Mouse (Mus musculus) intestine, embryonic 14.5 days (tissue): ENCODE data around the gene Zfpl1. TPM values are rescaled to one million over a fixed set of nuclear protein-coding genes. Genes with fewer than 3 reads are reported as not detected.
A peak's percentile ranks its signal among the peaks of the same experiment; 100 is the strongest.

ENCODE experiments used
- ATAC-seq: fragments of 200-750 bp; cut with Nextera tagmentation; replicated peaks from 2 replicates; pipeline ENCODE4 v1.8.0; 2017; ENCODE audit warnings: low read depth, moderate number of reproducible peaks, moderate TSS enrichment, moderate library complexity; ENCODE audit not compliant: low FRiP score, low TSS enrichment
- DNase-seq: peaks from one replicate; pipeline ENCODE4 v3.0.0-alpha.2; 2018; ENCODE audit warnings: low spot score
- H3K27ac ChIP-seq: fragments of 300-500 bp; sonication (generic); 2 replicates; pipeline ENCODE4 v1.5.1; 2014; ENCODE audit warnings: low read depth, mild to moderate bottlenecking, control low read depth
- H3K27me3 ChIP-seq: fragments of 300-500 bp; sonication (generic); replicated peaks from 2 replicates; pipeline ENCODE4 v1.6.1; 2014; ENCODE audit warnings: low read length, control low read depth; ENCODE audit not compliant: control insufficient read depth, insufficient read depth
- H3K36me3 ChIP-seq: fragments of 300-500 bp; sonication (generic); 2 replicates; pipeline ENCODE4 v1.6.1; 2014; ENCODE audit warnings: low read length, control low read depth; ENCODE audit not compliant: control insufficient read depth, insufficient read depth
- H3K4me1 ChIP-seq: fragments of 300-500 bp; sonication (generic); replicated peaks from 2 replicates; pipeline ENCODE4 v1.6.1; 2014; ENCODE audit warnings: low read length, control low read depth, mixed read lengths; ENCODE audit not compliant: control insufficient read depth, insufficient read depth
- H3K4me2 ChIP-seq: fragments of 300-500 bp; sonication (generic); 2 replicates; pipeline ENCODE4 v1.6.1; 2014; ENCODE audit warnings: low read length
- H3K4me3 ChIP-seq: fragments of 300-500 bp; sonication (generic); 2 replicates; pipeline ENCODE4 v1.5.1; 2014; ENCODE audit warnings: low read depth, low read length, control low read depth, mixed read lengths
- H3K9ac ChIP-seq: fragments of 300-500 bp; sonication (generic); 2 replicates; pipeline ENCODE4 v1.6.1; 2014; ENCODE audit warnings: mild to moderate bottlenecking, low read length
- H3K9me3 ChIP-seq: fragments of 300-500 bp; sonication (generic); 2 replicates; pipeline ENCODE4 v1.6.1; 2016; ENCODE audit warnings: low read length, control low read depth; ENCODE audit not compliant: control insufficient read depth
- WGBS: fragments of 180-500 bp; shearing (Covaris S2); extraction: QIAGEN DNeasy Blood & Tissue Kit; methylation state at CpG from one replicate; pipeline ENCODE4 v1.1.7; 2014; 5-methylcytosine and 5-hydroxymethylcytosine counted together
- polyA plus RNA-seq: library from polyadenylated mRNA; unstranded; fragments of >200 nt; fragmentation: Nextera tagmentation; extraction: Ambion mirVana; gene quantifications from 2 replicates; pipeline ENCODE4 v1.2.1, GENCODE M21; 2014

The Zfpl1 gene
- polyA plus RNA-seq, 1 experiment from 2014 or later, result 70.9 TPM

GRCm38 (mm10) chr19:6105586-6105985, 20.8 kb upstream of the Zfpl1 start, which contains the start of gene Naaladl1:
Gene Naaladl1, plus strand, starts transcription at chr19:6105782.
- 81% methylated on average over 7 of the region's 7 CpGs for WGBS
- H3K4me1 ChIP-seq, result no peaks in the 10 kb centered on the region
- no peaks in the 10 kb centered on the region for H3K27me3 ChIP-seq
- no peak within 1 kb of the TSS for H3K9ac ChIP-seq
- H3K9me3 ChIP-seq, result no peaks in the 10 kb centered on the region
- H3K27ac ChIP-seq, result no peak within 1 kb of the TSS
- no peak within 1 kb of the TSS for H3K4me3 ChIP-seq
- no peaks in the 10 kb centered on the region for H3K36me3 ChIP-seq
- DNase-seq (no peak), ATAC-seq (no peak)
- no peak within 1 kb of the TSS for H3K4me2 ChIP-seq

- H3K4me2 ChIP-seq, result no peak overlapping the region
- no peaks in the 10 kb centered on the region for H3K9me3 ChIP-seq
- H3K4me3 ChIP-seq, result no peak overlapping the region
- WGBS, result 72% methylated on average over 4 of the region's 4 CpGs
- DNase-seq (no peak), ATAC-seq (peak; percentile 48)
- no peaks in the 10 kb centered on the region for H3K4me1 ChIP-seq
- no peak overlapping the region for H3K27ac ChIP-seq
- H3K36me3 ChIP-seq, result no peaks in the 10 kb centered on the region
- H3K27me3 ChIP-seq, result no peaks in the 10 kb centered on the region
- H3K9ac ChIP-seq, result no peak overlapping the region
Observed at GRCm38 (mm10) chr19:6104476-6104875, 19.7 kb upstream of the Zfpl1 start.

GRCm38 (mm10) chr19:6102169-6102853, 17.6 kb upstream of the Zfpl1 start:
- Histone ChIP-seq H3K4me1 (no peaks in the 10 kb centered on the region), H3K9ac (no peak overlapping the region), H3K9me3 (no peaks in the 10 kb centered on the region), H3K27ac (no peak overlapping the region), H3K4me2 (no peak overlapping the region), H3K4me3 (no peak overlapping the region), H3K27me3 (no peaks in the 10 kb centered on the region), H3K36me3 (peaks cover 4% of the 10 kb centered on the region; the same call in 1 of the 2 replicates)
- DNase-seq, result no peak
- ATAC-seq, result no peak
- WGBS, result 73% methylated on average over 6 of the region's 6 CpGs

- WGBS, result 53% methylated on average over 6 of the region's 6 CpGs
- DNase-seq, result no peak
- no peaks in the 10 kb centered on the region for H3K4me1 ChIP-seq
- no peaks in the 10 kb centered on the region for H3K9me3 ChIP-seq
- no peak overlapping the region for H3K4me2 ChIP-seq
- H3K4me3 ChIP-seq, result no peak overlapping the region
- peaks cover 4% of the 10 kb centered on the region; the same call in 1 of the 2 replicates for H3K36me3 ChIP-seq
- no peak for ATAC-seq
- no peaks in the 10 kb centered on the region for H3K27me3 ChIP-seq
- no peak overlapping the region for H3K27ac ChIP-seq
- no peak overlapping the region for H3K9ac ChIP-seq
Observed at GRCm38 (mm10) chr19:6101186-6101585, 16.4 kb upstream of the Zfpl1 start.

- Histone ChIP-seq H3K27ac (no peak overlapping the region), H3K9me3 (no peaks in the 10 kb centered on the region), H3K4me3 (no peak overlapping the region), H3K4me1 (no peaks in the 10 kb centered on the region), H3K9ac (no peak overlapping the region), H3K4me2 (no peak overlapping the region), H3K36me3 (peaks cover 25% of the 10 kb centered on the region), H3K27me3 (no peaks in the 10 kb centered on the region)
- WGBS, result 76% methylated on average over 3 of the region's 3 CpGs
- ATAC-seq, result no peak
- no peak for DNase-seq
Observed at GRCm38 (mm10) chr19:6097847-6098246, 13.1 kb upstream of the Zfpl1 start.

GRCm38 (mm10) chr19:6094119-6094518, 9.4 kb upstream of the Zfpl1 start, which contains the start of gene AC131692.1:
Gene AC131692.1, plus strand, starts transcription at chr19:6094419.
- no peaks in the 10 kb centered on the region for H3K4me1 ChIP-seq
- H3K27me3 ChIP-seq, result no peaks in the 10 kb centered on the region
- H3K4me2 ChIP-seq, result no peak within 1 kb of the TSS
- H3K36me3 ChIP-seq, result peaks cover 58% of the 10 kb centered on the region
- no peak for ATAC-seq
- no peak within 1 kb of the TSS for H3K27ac ChIP-seq
- H3K9ac ChIP-seq, result no peak within 1 kb of the TSS
- DNase-seq, result no peak
- no peaks in the 10 kb centered on the region for H3K9me3 ChIP-seq
- 86% methylated on average over 7 of the region's 7 CpGs for WGBS
- no peak within 1 kb of the TSS for H3K4me3 ChIP-seq

- H3K27ac ChIP-seq, result no peak overlapping the region
- no peak overlapping the region for H3K4me3 ChIP-seq
- DNase-seq (no peak), ATAC-seq (no peak)
- H3K4me2 ChIP-seq, result no peak overlapping the region
- WGBS, result 97% methylated on average over 13 of the region's 13 CpGs
- H3K36me3 ChIP-seq, result peaks cover 49% of the 10 kb centered on the region
- H3K9me3 ChIP-seq, result no peaks in the 10 kb centered on the region
- no peak overlapping the region for H3K9ac ChIP-seq
- no peaks in the 10 kb centered on the region for H3K27me3 ChIP-seq
- H3K4me1 ChIP-seq, result peaks cover 8% of the 10 kb centered on the region
Observed at GRCm38 (mm10) chr19:6088841-6089240, 4.1 kb upstream of the Zfpl1 start.

- Histone ChIP-seq H3K9ac (peak overlapping the region; percentile 71), H3K9me3 (no peaks in the 10 kb centered on the region), H3K27me3 (no peaks in the 10 kb centered on the region), H3K4me3 (peak overlapping the region; percentile 62), H3K4me1 (peaks cover 16% of the 10 kb centered on the region), H3K4me2 (peak overlapping the region; percentile 93), H3K36me3 (peaks cover 52% of the 10 kb centered on the region), H3K27ac (peak overlapping the region; percentile 70)
- DNase-seq (peak; percentile 82), ATAC-seq (peak; percentile 73)
- WGBS, result under 1% methylated on average over 17 of the region's 17 CpGs
Observed at GRCm38 (mm10) chr19:6085417-6085879, 692 bp upstream of the Zfpl1 start.

- ATAC-seq, result no peak
- no peak within 1 kb of the TSS for H3K4me3 ChIP-seq
- H3K4me1 ChIP-seq, result peaks cover 16% of the 10 kb centered on the region
- no peak within 1 kb of the TSS for H3K4me2 ChIP-seq
- no peak for DNase-seq
- H3K27me3 ChIP-seq, result no peaks in the 10 kb centered on the region
- H3K9me3 ChIP-seq, result no peaks in the 10 kb centered on the region
- no peak within 1 kb of the TSS for H3K9ac ChIP-seq
- H3K36me3 ChIP-seq, result peaks cover 42% of the 10 kb centered on the region
- H3K27ac ChIP-seq, result no peak within 1 kb of the TSS
- WGBS, result 86% methylated on average over 9 of the region's 9 CpGs
Observed at GRCm38 (mm10) chr19:6082156-6082555, 2.6 kb downstream of the Zfpl1 start, which contains the start of gene Gm28374. Gene Gm28374, minus strand, starts transcription at chr19:6082256.
